Mouse (Mus musculus) CH12.LX (cell line): ENCODE measurements around the gene Il9.
A peak's percentile ranks its signal among the peaks of the same experiment; 100 is the strongest.

ENCODE experiments used
- CTCF ChIP-seq, 2 experiments: IDR thresholded peaks in 1 of 2; conservative IDR thresholded peaks in 1 of 2; 2 replicates each; pipeline ENCODE4 v1.5.1; 2011 to 2012; ENCODE audit warnings: low read depth in 2 of 2, low read length in 2 of 2, improper control_type of control experiment in 1 of 2, inconsistent platforms in 1 of 2, mild to moderate bottlenecking in 1 of 2, moderate library complexity in 1 of 2
- EP300 ChIP-seq: IDR thresholded peaks from 2 replicates; pipeline ENCODE4 v1.6.1; 2011; ENCODE audit warnings: low read length, improper control_type of control experiment
- HCFC1 ChIP-seq: IDR thresholded peaks from 2 replicates; pipeline ENCODE4 v1.6.1; 2012; ENCODE audit warnings: low read depth, mild to moderate bottlenecking, inconsistent platforms, low read length, improper control_type of control experiment
- POLR2A ChIP-seq: IDR thresholded peaks from 2 replicates; pipeline ENCODE4 v1.6.1; 2011; ENCODE audit warnings: low read depth, mild to moderate bottlenecking, improper control_type of control experiment, low read length

DNA sequence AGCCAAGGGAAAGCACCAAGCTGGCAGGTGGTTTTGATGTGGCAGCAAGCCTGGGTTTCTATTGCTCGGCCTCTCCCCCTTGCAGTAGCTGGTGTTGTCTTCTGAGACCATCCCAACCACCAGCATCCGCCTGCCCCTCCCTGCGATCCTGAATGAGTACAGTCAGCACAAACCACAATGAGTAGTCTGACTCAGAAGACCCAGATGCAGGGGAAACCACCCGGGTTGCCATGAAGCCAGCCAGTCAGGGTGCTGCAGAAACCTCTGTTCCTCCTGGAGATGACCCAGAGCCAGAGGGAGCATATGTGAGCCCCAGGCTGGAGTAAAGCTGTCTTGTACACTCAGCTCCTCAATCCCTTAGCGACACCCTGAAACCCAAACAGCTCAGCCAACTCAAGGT is 5.3 kb downstream of the Il9 start:
- TF ChIP-seq HCFC1 (no peak), CTCF (conservative IDR thresholded peaks at IDR 0.05 in 1 of 2, IDR thresholded peaks at IDR 0.05 in 1 of 2; ENCODE audit: low read depth in 2 of 2, low read length in 2 of 2) (no peak), POLR2A (no peak), EP300 (peak; percentile 75)
